Mouse (Mus musculus) midbrain, embryonic 10.5 days (tissue): ENCODE results near the gene Rbm47. TPM values are rescaled to one million over a fixed set of nuclear protein-coding genes. Genes with fewer than 3 reads are reported as not detected.

ENCODE experiments used
- DNase-seq: peaks from one replicate; pipeline ENCODE4 v3.0.0-alpha.2; 2017; ENCODE audit warnings: low spot score
- H3K27ac ChIP-seq: fragments of 300-500 bp; sonication (generic); replicated peaks from 2 replicates; pipeline ENCODE4 v1.5.1; 2016; ENCODE audit warnings: mild to moderate bottlenecking
- H3K27me3 ChIP-seq: fragments of 300-500 bp; sonication (generic); 2 replicates; pipeline ENCODE4 v1.6.1; 2016; ENCODE audit warnings: low read depth, mild to moderate bottlenecking; ENCODE audit not compliant: poor library complexity, severe bottlenecking
- H3K36me3 ChIP-seq: fragments of 300-500 bp; sonication (generic); 2 replicates; pipeline ENCODE4 v1.6.1; 2016; ENCODE audit warnings: mild to moderate bottlenecking, moderate library complexity
- H3K4me1 ChIP-seq: fragments of 300-500 bp; sonication (generic); 2 replicates; pipeline ENCODE4 v1.6.1; 2016
- H3K4me3 ChIP-seq: fragments of 300-500 bp; sonication (generic); 2 replicates; pipeline ENCODE4 v1.5.1; 2016; ENCODE audit warnings: mild to moderate bottlenecking, moderate library complexity
- H3K9me3 ChIP-seq: fragments of 300-500 bp; sonication (generic); replicated peaks from 2 replicates; pipeline ENCODE4 v1.6.1; 2016; ENCODE audit warnings: mild to moderate bottlenecking
- WGBS: fragments of 180-500 bp; shearing (Covaris S2); methylation state at CpG from one replicate; pipeline ENCODE4 v1.1.7; 2016; 5-methylcytosine and 5-hydroxymethylcytosine counted together
- polyA plus RNA-seq: library from polyadenylated mRNA; unstranded; fragments of >200 nt; fragmentation: Nextera tagmentation; extraction: Ambion mirVana; gene quantifications from 2 replicates; pipeline ENCODE4 v1.2.1, GENCODE M21; 2016

Gene Rbm47
- polyA plus RNA-seq, 1 experiment from 2014 or later = 1.9 TPM

GRCm38 (mm10) chr5:66062930-66063220 lies 110.0 kb downstream of the Rbm47 start:
- H3K36me3 ChIP-seq = no peaks in the 10 kb centered on the region
- no peak for DNase-seq
- WGBS = 78% methylated on average over 3 of the region's 3 CpGs

DNA sequence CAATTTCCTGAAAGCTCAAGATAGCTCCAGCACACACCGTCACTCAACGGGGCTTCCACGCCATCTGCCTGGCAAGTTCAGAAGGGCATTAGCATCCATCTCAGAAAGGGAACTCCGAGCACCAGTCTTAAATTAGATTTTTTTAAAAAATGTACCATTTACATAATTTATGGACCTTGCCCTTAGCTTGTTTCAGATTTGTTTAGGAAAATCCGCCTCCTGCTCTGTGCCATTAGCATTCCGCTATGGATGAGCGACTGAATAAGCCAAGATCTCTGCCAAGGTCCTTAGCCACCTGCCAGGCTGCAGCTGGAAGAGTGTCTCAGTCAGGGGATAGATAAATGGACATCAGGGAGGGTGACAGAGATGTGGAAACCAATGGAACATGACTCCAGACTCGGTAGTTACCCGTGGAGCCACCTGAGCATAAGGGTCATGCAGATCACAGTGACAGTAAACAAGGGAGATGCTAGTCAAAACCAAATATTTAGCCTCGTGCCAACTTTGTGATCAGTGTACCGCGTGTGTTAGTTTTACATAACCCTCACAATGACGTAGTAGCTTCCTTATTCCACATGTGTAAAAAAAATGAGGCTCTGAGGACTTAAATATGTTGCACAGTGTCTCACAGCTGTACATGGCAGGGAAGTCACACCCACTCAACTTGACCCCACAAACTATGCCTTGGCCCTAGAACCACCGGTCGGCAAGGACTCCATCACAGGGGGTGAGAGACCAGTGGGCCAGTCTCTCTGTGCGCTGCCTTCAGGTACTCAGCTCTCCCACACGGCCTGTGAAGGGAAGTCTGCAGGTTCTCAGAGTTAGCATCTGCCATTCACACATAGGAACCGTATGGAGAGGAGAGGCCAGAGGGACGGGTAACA lies 110.6 kb downstream of the Rbm47 start:
- no peaks in the 10 kb centered on the region for H3K9me3 ChIP-seq
- WGBS = 84% methylated on average over 19 of the region's 19 CpGs
- H3K4me1 ChIP-seq = peaks cover 6% of the 10 kb centered on the region
- no peak overlapping the region for H3K27ac ChIP-seq
- H3K36me3 ChIP-seq = no peaks in the 10 kb centered on the region
- no peak overlapping the region for H3K4me3 ChIP-seq
- H3K27me3 ChIP-seq = no peaks in the 10 kb centered on the region
- DNase-seq = no peak

More at GRCm38 (mm10) chr5:66062930-66063220, 110.0 kb downstream of the Rbm47 start:
- Histone ChIP-seq H3K4me1 (peaks cover 9% of the 10 kb centered on the region), H3K9me3 (no peaks in the 10 kb centered on the region), H3K27ac (no peak overlapping the region), H3K27me3 (peaks cover under 1% of the 10 kb centered on the region; the same call in 1 of the 2 replicates), H3K4me3 (no peak overlapping the region)

DNA sequence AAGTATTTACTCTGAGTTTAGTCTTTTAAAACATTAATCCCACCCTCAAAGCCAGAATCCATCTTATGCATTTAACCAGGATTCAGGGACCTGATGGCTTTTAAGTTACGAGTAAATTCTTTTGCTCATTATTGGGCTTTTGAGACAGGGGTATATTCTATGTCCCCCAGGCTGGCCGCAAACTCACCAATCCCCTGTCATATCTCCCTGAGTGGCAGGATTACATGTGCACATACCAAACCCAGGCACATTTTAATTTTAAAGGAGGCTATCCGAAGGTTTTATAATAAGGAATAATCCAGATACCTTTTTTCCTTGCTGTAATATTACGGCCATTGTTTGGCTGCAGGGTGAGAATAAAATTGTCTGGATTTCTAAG lies 111.3 kb downstream of the Rbm47 start:
- no peak for DNase-seq
- 93% methylated on average over 4 of the region's 4 CpGs for WGBS
- Histone ChIP-seq H3K4me3 (no peak overlapping the region), H3K27ac (no peak overlapping the region), H3K36me3 (no peaks in the 10 kb centered on the region), H3K9me3 (no peaks in the 10 kb centered on the region), H3K4me1 (no peaks in the 10 kb centered on the region), H3K27me3 (no peaks in the 10 kb centered on the region)

- 88% methylated on average over 5 of the region's 5 CpGs for WGBS
- no peaks in the 10 kb centered on the region for H3K27me3 ChIP-seq
- H3K4me3 ChIP-seq = no peak overlapping the region
- no peak for DNase-seq
- H3K36me3 ChIP-seq = no peaks in the 10 kb centered on the region
- no peaks in the 10 kb centered on the region for H3K9me3 ChIP-seq
- H3K27ac ChIP-seq = no peak overlapping the region
- H3K4me1 ChIP-seq = no peaks in the 10 kb centered on the region
These were observed 114.1 kb downstream of the Rbm47 start for GRCm38 (mm10) chr5:66058844-66059243.

GRCm38 (mm10) chr5:66056680-66057079 lies 116.2 kb downstream of the Rbm47 start:
- Histone ChIP-seq H3K4me1 (no peaks in the 10 kb centered on the region), H3K27ac (no peak overlapping the region), H3K4me3 (no peak overlapping the region), H3K36me3 (no peaks in the 10 kb centered on the region), H3K27me3 (no peaks in the 10 kb centered on the region), H3K9me3 (no peaks in the 10 kb centered on the region)
- 79% methylated on average over 4 of the region's 4 CpGs for WGBS
- no peak for DNase-seq

DNA sequence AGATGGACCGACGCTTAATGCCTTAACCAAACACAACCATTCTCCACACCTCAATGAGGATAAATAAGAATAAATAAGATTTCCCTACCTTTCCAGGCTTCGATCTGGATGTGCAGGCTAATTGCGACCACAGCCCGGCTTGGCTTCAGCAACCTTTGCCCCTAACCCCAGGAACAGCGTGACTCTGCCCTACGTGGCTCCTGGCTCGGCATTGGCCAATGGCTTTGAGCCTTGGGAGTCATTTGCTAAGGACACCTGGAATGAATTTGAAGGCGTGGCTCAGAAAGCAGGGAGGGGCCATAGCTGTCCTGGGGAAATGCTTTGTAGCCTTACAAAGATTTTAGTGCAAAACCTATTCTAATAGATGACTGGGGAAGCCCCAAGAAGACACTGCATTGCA lies 118.5 kb downstream of the Rbm47 start:
- DNase-seq = no peak
- H3K27me3 ChIP-seq = no peaks in the 10 kb centered on the region
- no peaks in the 10 kb centered on the region for H3K36me3 ChIP-seq
- H3K27ac ChIP-seq = no peak overlapping the region
- no peak overlapping the region for H3K4me3 ChIP-seq
- H3K9me3 ChIP-seq = no peaks in the 10 kb centered on the region
- H3K4me1 ChIP-seq = no peaks in the 10 kb centered on the region
- WGBS = 59% methylated on average over 9 of the region's 9 CpGs

DNA sequence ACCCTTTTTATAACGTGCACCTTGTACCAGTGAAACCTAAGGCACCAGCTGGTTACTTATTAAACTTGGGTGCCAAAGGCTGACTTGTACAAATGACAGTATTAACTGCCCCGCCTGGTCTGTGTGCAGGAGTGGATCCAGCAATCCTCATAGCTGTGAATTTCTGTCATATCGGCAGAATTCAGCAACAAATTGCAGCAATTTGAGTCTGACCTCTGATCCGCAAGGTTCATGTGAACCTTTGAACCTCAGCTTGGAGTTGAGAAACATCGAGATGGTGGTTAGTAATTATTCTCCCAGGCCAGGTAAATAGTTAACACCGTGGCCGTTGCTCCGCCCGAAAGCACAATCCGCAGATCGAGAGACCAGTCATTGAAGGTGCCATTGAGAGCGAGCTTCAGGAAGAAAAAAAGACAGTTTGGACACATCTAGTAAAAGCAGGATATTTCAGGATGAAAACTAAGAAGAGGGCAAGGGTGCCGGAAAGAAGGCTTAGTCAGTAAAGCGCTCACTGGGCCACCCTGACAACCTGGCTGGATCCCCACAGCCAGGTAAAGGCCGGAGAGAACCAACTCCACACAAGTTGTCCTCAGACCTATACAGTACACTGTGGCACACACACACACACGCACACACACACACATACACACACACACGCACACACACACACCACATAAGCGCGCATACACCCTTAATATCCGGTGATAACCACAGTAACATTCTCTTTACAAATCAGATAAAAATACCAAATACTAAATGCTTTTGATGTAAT lies 120.0 kb downstream of the Rbm47 start:
- Histone ChIP-seq H3K27me3 (no peaks in the 10 kb centered on the region), H3K27ac (no peak overlapping the region), H3K36me3 (no peaks in the 10 kb centered on the region), H3K9me3 (no peaks in the 10 kb centered on the region), H3K4me3 (no peak overlapping the region), H3K4me1 (no peaks in the 10 kb centered on the region)
- no peak for DNase-seq
- 94% methylated on average over 20 of the region's 20 CpGs for WGBS

GRCm38 (mm10) chr5:66050841-66051240 lies 122.1 kb downstream of the Rbm47 start:
- no peak overlapping the region for H3K27ac ChIP-seq
- no peaks in the 10 kb centered on the region for H3K36me3 ChIP-seq
- no peaks in the 10 kb centered on the region for H3K27me3 ChIP-seq
- no peak for DNase-seq
- H3K9me3 ChIP-seq = no peaks in the 10 kb centered on the region
- 89% methylated on average over 5 of the region's 5 CpGs for WGBS
- H3K4me3 ChIP-seq = no peak overlapping the region
- no peaks in the 10 kb centered on the region for H3K4me1 ChIP-seq

DNA sequence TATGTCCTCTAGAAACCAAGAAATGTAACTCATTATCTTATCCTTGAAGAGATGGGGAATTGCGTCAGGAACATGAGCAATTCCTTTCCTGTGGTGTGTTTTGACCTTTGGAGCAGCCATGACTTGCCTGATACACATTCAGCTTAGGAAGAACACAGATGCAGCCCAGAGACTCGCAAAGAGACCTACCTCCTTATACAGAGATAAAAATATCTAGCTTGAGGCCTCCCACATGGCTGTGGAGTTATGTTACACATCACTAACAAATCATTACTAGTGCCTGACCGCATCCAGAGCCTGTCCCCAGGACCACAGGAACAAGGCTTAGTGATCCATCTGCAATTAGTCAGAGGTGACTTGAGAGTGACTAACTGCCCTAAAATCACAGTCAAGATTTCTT lies 126.6 kb downstream of the Rbm47 start:
- Histone ChIP-seq H3K4me1 (no peaks in the 10 kb centered on the region), H3K27ac (no peak overlapping the region), H3K9me3 (no peaks in the 10 kb centered on the region), H3K27me3 (no peaks in the 10 kb centered on the region), H3K4me3 (no peak overlapping the region), H3K36me3 (no peaks in the 10 kb centered on the region)
- WGBS = 89% methylated on average over 3 of the region's 3 CpGs
- DNase-seq = no peak

DNA sequence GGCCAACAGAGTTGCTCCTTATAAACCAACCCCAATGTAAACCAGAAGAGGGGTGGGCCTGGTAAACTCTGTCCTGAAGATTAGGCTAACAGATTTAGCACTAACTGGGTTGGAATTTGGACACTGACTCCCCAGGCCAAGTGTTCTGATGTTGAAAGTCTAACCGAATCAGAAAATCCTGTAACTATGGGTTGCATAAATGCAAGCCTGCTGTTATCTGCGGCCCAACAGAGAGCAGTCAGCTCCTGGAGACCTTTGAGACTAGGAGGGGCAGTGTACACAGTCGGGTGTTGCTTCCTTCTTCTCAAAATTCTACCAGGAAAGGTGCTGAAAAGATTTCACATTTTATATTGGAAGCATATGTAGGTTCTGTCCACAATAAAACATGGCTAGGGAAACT lies 129.0 kb downstream of the Rbm47 start:
- no peaks in the 10 kb centered on the region for H3K4me1 ChIP-seq
- H3K4me3 ChIP-seq = no peak overlapping the region
- H3K27ac ChIP-seq = no peak overlapping the region
- WGBS = 90% methylated on average over 3 of the region's 3 CpGs
- H3K36me3 ChIP-seq = no peaks in the 10 kb centered on the region
- no peaks in the 10 kb centered on the region for H3K27me3 ChIP-seq
- H3K9me3 ChIP-seq = no peaks in the 10 kb centered on the region
- no peak for DNase-seq

GRCm38 (mm10) chr5:66042651-66043340 lies 130.1 kb downstream of the Rbm47 start:
- no peaks in the 10 kb centered on the region for H3K36me3 ChIP-seq
- WGBS = 49% methylated on average over 10 of the region's 10 CpGs
- DNase-seq = no peak

DNA sequence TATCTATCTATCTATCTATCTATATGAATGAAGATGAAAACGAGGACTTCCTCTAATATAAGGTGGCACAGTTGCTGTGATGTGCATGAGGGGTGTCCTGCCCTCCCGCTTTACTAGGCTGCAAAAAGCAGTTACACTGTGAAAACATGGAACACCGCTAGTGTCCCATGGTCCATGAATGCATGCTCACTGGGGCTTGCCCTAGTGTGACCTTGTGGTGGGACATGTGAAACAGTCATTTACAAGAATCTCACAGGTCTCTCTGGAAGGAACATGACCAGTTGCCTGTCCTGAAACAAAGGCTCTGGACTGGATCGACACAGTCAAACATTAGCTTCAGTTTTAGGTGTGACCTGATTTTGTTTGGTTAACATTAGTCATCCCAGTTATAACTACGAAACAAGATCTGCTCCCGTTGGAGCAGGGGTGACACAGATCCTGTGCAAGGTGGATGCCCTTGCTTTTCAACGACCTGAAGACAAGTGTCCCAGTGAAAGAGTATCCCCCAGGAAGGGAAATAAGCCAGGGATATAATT lies 132.1 kb downstream of the Rbm47 start:
- no peaks in the 10 kb centered on the region for H3K4me1 ChIP-seq
- H3K9me3 ChIP-seq = no peaks in the 10 kb centered on the region
- no peak overlapping the region for H3K27ac ChIP-seq
- WGBS = 92% methylated on average over 7 of the region's 7 CpGs
- H3K4me3 ChIP-seq = no peak overlapping the region
- no peak for DNase-seq
- H3K27me3 ChIP-seq = no peaks in the 10 kb centered on the region
- H3K36me3 ChIP-seq = no peaks in the 10 kb centered on the region

More at GRCm38 (mm10) chr5:66042651-66043340, 130.1 kb downstream of the Rbm47 start:
- no peak overlapping the region for H3K27ac ChIP-seq
- no peak overlapping the region for H3K4me3 ChIP-seq
- H3K9me3 ChIP-seq = no peaks in the 10 kb centered on the region
- no peaks in the 10 kb centered on the region for H3K4me1 ChIP-seq
- no peaks in the 10 kb centered on the region for H3K27me3 ChIP-seq
